Mouse (Mus musculus) adrenal gland, postnatal 4 days (tissue): Measurements from ENCODE around the gene Caskin2. TPM values are rescaled to one million over a fixed set of nuclear protein-coding genes. Genes with fewer than 3 reads are reported as not detected.
"Not testable (repeated sequence)": the region's sequence is repeated elsewhere in the genome, so short reads cannot be mapped to it uniquely, and the experiment has no call there.

ENCODE experiments used
- DNase-seq, 2 experiments: peaks; one replicate each; pipeline ENCODE4 v3.0.0; 2021 to 2022; ENCODE audit warnings: low spot score in 2 of 2, mixed read lengths in 2 of 2
- long read RNA-seq, 2 experiments: library from polyadenylated mRNA; stranded (forward); transcript quantifications; one replicate each; pipeline ENCODE4 v2.0.0; 2021
- total RNA-seq, 2 experiments: library from RNA; stranded (reverse); gene quantifications; 2 replicates each; pipeline ENCODE4 v1.2.3; 2021

The Caskin2 gene
- total RNA-seq: 10 to 100 TPM; 59.9 to 61.1 TPM
- long read RNA-seq, experiment 1, full-length matches to known transcripts: 19 of 49 reads
- long read RNA-seq, experiment 1, partial matches to known transcripts: 21 of 49 reads
- long read RNA-seq, experiment 1, other reads (novel, unspliced or antisense): 9 of 49 reads
- long read RNA-seq, experiment 2, full-length matches to known transcripts: 5 of 50 reads
- long read RNA-seq, experiment 2, partial matches to known transcripts: 36 of 50 reads
- long read RNA-seq, experiment 2, other reads (novel, unspliced or antisense): 9 of 50 reads

DNA sequence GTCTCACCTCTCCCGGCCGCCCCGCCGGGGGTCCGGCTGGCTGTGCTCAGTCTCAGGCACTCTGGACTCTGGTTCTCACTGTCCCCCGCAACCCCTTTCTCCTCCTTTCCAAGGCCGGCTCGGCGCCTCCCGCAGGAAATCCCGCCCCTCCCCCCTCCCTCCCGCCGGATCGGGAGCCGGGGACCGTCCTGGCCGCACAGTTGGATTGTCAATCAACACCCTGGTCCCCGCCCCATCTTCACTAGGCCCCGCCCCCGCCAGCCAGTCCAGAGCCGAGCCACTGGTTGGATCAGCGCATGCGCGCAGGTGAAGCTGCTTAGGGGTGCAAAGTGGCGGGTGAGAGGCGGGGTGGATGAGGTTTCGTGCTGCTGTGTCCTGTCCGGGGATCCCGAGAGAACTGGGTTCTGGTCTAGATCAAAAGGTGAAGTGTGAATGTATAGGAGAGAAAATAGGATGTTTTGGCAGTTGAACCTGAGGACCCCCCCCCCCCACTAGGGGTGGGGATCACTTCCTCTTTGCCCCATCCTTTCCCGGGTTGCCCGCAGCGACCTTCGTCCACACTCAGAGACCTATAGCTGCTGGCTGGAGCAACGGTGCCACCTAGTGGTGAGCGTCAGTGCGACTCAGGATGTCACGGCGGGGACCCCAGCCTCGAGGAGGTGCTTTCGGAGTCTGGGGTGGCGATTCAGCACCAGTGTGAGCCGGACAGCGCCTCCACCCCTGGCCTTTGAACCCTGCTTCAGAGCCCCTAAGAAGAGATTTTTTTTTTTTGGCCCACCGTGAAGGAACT lies at the start of gene Caskin2:
TSS of gene Caskin2 (minus strand) at position 133 of the 790 bp plus-strand sequence.
- peak; percentile 91 to 98 for DNase-seq

DNA sequence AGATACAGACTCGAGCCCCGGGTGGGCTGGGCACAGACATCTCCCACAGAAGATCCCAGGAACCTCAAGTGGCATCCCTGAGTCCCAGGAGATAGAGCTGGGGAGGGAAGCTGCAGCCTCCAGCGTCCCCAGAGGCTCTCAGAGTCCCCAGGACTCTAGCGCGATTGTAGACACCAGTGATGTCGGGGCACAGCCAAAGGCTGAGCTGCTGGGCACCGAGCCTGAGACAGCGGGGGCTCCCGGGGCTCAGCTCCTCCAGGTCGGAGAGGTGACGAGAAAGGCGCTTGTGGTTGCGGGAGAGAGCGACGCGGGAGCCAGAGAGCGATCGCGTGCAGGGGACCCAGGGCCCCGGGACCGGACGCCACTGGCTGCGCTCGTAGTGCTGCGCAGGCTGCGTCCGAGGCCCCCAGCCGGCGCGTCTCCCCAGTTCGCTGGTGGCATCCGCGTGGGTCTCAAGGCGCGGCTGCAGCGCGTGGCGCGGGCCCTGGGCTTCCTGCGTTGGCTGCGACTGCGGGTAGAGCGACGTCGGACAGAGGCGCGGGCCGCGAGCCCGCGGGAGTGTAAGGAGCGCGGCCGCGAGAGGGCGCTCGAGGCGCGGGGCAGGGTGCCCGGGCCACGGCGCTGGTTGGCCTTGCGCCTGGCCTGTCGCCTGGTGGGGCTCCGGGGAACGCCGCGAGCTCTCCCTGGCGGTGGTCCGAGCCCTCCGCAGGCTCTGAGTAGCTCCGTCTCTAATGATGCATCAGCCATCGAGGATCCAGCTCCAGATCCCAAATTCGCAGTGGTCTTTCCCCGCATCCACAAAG lies 45.9 kb upstream of the Caskin2 start:
- peak; percentile 76 to 84 for DNase-seq

DNA sequence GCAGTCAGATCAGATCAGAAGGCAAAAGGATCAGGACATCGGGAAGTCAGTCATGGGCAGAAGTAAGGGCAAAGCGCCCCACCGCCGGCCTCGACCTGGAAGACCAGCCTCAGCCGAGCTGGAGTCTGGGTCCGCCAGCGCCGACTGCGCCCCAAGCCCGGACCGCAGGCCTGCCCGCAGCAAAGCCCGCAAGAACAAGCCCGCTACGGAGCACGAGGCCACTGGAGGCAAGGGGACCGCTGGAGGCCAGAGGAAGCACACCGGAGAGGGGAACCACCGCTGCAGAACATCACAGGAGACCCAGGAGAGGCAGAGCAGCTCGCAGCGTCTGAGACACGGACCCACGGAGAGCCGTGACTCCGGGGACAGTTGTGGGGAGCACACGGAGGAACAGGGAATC lies 44.9 kb upstream of the Caskin2 start, which contains the start of gene Myo15b:
TSS of gene Myo15b (plus strand) at position 53 of the 400 bp plus-strand sequence.
- DNase-seq: no peak

DNA sequence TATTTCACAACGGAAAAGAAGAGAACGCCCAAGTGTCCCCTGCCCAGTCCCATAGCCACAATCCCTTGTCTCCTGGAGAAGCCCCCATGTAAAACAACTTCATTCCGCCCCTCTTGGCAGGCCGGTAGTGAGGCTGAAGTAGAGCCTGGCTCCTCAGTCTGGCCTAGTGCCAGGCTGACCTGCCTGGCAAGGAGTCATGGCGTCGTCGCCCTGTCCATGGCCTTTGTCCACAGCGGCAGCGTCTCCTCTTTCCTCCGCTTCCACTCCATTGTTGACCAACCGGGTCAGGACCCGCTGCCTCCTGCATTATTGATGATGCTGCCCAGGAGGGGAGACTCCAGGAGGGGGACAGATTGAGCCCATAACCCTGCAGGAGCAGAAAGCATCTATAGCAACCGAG lies 44.5 kb upstream of the Caskin2 start:
- no peak for DNase-seq

DNA sequence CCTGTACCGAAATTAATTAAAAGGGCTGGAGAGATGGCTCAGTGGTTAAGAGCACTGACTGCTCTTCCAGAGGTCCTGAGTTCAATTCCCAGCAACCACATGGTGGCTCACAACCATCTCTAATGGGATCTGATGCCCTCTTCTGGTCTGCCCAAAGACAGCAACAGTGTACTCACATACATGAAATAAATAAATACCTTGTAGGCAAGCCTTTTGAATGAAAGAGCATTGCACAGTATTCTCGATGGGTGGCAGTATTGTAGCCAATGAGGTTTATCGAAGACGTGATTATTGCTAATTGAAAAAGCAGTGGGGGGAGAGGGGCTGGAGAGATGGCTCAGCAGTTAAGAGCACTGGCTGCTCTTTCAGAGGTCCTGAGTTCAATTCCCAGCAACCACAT lies 43.7 kb upstream of the Caskin2 start:
- not testable (repeated sequence) for DNase-seq

DNA sequence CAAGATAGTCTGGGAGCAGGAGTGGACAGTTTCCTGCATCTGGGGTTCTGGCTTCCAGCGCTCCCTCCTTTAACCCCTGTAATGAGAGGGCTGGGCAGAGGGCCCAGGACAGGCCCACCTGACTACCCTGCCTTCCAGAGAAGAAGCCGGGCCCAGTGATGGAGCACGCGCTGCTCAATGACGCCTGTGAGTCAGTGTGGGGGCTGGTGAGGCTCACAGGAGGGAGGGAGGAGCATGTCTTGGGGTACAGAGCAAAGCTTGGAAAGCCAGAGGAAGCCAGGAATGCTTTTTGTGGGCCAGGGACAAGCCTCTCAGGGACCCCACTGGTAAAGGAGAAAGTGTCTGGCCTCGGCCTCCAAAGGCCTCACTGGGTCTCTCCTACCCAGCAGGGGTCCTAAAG lies 41.2 kb upstream of the Caskin2 start:
- no peak for DNase-seq

DNA sequence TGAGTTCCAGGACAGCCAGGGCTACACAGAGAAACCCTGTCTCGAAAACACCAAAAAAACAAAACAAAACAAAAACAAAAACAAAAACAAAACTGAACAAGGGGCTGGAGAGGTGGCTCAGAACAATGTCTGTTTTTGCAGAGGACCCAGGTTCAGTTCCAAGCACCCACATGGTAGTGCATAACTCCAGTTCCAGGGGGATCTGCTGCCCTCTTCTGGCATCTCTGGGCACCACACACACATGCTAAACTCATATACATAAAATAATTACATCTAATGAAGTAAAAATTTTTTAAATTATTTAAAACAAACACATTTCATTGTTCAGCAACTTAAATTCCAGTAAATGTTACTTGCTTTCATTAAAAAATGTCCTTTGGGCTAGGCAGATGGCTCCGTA lies 32.4 kb upstream of the Caskin2 start:
- no peak for DNase-seq

DNA sequence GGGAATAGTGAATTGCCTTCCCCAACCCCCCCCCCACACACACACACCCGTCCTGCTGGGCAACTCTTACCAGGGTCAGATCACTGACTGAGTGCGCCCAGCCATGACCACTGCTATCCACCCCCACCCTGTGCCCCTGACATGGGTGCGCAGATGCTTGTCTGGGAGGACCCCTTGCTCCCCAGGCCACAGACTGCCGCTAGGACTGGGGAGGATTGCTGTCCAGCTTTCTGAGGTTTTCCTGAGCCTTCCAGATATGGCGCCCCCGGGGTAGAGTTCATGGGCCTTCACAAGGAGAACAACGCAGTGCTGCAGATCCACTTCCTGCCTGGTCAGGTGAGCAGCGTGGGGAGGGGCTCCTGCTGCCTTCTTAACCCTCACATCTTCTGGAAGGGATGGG lies 30.8 kb upstream of the Caskin2 start:
- DNase-seq: no peak

DNA sequence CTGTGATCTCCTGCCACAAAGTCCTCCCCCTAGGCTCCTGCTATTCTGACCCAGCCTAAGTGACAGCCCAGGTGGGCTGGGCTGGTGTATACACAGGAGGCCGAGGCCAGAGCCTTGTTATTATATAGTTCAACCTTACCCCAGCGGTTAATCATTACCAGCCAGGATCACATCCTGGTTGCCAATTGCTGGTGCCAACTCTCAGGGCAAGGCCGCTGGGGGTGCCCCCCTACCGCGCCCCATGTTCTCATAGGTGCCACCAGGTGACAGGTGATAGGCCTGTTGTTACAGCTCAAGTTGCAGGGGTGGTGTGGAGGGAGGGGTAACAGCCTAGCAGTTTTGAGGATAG lies 30.4 kb upstream of the Caskin2 start:
- no peak for DNase-seq

DNA sequence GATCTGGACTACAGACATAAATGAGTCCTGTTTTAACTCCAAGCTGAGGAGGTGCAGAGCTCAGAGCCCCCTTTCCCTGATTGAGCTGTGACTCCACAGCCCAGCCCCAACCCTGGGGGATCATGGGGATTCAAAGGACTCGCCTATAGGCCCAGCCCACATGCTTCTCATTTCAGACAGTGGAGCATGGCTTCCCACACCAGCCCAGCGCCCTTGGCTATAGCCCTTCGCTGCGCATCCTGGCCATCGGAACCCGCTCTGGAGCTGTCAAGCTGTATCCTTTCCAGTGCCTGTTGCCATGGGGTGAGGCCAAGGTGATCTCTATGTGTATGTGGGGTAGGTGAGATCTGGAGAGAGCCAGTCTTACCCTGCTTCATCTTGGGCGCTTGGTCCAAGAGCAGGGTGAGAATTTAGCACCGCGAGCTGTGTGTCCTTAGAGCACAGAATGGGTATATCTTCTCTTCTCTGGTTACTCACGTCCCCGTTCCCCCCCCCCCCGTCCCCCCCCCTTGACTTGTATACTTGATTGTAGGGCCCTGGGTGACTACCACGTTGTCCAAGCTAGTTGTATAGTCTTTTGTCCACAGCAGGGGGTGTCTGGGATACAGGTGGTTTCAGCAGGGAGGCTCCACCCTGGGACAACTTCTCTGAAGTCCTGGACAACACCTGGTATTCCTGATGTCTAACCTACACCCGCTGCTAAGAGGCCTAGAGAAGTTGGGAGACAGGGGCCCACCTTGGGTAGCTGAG lies 29.9 kb upstream of the Caskin2 start:
- DNase-seq: no peak

DNA sequence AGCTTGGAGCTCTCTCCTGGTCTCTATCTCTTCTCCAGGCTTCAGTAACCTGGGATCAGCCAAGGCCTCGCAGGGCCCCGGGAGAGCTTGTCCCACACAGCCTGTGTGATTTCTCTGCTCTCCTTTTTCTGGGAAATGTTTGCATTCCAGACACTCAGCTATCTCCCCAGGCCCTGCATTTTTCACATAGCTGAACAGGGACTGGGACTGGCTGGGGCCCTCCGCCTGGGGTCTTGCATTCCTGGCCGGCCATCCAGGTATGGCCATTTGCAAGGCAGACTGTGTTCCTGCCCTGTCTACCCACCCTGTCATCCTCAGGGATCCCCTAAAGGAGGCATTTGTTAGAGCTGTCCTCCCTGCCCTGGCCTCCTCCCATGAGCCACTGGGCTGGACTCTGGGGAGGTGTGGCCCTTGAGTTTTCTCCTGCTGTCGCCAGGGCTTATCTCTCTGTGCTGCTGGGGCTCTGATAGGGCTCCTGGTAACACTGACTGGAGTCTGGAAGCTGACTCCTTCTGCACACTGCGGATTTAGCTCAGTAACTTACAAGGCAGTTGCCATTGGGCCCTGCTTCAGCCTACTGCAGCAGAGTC lies 28.6 kb upstream of the Caskin2 start:
- DNase-seq: no peak

DNA sequence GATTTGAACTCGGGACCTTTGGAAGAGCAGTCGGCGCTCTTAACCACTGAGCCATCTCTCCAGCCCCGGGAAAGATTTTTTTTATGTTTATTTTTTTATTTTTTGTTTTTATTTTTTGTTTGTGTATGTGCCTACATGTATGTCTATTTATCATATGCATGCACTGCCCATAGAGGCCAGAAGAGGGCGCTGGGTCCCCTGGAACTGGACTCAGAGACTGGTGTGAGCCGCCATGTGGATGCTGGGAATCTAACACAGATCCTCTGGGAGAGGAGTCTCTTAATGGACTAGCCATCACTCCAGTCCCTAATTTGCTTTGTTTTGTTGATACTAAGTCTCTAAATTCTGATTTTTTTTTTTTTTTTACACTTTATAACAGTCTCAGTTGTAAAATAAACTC lies 27.6 kb upstream of the Caskin2 start:
- DNase-seq: no peak

DNA sequence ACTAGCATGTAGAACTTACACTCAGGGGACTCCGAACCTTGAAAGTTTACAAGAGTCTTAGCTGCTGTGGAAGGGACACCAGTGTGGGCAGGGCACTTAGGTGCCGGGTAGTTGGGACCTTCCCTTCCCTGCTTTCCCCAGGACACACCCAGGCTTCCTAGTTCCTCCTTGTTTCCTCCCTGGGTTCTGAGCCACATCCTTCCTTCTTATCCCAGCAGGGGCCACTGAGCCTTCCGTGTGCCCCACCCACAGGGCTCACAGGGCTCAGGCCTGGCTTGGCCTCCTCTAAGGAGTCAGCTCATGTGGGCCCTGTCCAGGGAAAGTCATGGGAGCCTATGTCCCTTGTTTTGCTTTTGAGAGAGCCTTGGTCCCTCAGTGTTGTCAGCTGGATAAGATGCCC lies 26.3 kb upstream of the Caskin2 start:
- no peak for DNase-seq

DNA sequence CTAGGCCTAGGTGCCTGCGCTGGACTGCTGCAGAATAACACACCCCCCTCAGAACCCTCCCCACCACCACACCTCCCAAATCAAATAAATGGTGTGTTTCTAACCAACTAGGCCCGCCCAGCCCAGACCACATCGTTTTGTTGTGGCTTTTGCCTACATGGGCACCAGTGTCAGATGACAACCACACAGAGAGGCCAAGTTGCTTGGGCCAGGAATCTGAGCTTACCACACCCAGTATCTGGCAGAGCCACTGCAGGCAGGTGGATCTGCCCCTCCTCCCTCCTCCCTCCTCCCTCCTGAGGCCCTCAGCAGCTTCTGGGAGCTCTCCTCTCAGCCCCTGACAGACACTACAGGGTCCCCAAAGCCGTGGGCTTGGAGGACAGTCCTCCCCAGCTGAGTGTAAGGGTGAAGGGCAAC lies 25.5 kb upstream of the Caskin2 start:
- no peak for DNase-seq

DNA sequence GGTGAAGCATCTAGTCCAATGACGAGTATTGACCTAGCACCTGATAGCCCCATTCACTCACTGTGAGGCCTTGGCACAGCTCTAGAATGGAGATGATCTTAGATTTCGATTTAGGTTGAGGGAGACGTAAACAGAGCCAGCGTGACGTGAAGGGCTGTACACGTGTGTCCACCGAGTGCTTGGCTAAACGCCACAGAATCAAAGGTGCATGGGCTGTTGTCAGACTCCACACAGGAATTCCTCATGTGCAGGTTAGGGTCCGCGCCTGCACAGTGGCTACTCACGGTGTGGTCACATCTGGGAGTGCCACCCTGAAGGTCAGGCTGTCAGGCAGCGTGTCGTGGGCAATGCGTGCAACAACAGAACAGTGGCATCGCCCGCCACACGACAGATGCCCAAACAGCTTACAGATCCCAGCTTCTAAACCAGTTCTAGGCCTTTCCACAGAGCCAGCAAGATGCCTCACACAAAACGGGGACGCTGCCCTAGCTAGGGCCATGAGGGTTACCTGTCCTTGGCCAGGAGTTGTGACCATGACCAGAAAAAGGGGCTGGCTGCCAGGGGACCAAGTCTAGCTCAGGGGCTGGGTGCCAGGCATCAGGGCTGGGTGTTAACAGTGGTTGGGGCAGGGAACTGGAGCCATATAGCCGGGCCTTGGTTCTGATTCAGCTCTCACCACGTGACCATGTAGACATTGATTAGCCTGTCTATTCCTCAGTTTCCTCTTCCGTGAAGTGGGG lies 24.3 kb upstream of the Caskin2 start:
- DNase-seq: no peak

DNA sequence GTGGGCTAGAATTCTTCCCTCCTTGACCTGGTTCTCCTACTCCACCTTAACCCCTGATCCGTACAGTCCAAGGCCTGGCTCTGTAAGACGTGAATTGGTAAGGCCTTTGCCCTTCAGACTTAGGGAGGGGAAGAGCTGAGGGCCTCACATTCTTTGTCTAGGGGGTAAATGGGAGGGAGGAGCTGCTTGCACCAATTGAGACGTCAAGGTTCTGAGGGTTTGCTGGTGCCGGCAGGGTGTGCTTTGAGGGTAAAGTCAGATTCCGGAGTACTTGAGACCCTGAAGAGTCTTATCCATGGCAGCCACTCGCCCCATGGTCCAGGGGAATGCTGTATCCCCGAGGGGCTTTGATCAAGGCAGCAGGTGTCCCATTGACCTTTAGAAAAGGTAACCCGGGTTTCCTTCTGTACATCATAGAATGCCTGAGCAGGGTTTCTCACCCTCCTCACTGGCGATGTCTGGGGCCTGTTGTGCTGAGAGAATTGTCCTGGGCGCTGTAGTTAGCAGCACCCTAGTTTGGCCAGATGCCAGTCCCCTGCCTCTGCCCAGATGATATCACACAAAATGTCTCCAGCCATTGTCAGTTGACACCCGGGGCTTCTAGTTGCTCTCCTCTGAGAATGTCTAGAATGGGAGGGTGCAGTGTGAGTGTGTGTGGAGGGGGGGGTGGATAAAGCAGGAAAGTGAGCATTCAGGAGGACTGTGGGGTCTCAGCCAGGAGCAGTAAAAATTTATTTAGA lies 23.4 kb upstream of the Caskin2 start:
- no peak for DNase-seq

DNA sequence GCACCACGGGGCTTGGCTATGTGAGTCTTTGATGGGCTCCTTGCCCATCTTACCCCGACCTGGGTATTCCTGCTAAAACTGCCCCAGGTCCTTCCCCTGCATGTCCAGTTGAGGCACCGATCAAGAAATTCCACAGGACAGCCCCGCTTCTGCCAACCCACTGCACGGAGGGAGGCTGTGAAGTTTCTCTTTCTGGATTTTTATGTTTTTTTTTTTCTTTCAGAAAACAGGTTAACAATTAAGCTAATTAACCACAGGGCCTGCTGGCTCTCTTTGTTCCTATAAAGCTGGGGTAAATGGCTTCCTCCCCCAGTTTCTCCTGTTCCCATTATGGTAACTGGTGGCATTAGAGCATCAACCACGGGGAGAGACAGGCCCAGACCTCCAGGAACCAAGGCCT lies 20.6 kb upstream of the Caskin2 start:
- no peak for DNase-seq

DNA sequence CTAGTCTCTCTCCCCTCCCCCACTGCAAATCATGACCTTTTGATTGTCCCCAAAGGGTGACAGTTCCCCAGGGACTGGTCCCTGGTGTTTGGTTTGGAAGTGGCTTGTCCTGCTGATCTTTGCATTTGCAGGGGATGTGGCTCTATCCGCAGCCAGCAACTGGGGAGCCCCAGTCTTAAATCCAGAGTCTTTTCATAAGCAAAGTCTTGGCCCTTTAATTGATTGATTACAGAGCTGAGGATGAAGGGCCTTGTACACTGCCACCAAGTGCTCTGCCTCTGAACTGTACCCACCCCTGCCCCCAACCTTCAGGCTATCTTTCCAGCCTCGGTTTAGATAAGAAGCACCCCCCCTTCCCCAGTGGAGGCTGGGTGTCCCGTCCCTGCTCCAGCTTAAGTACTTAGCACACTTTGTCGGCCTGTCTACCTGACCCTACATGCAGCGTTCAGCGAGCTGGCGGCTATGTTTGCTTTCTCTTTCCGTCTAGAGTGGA lies 19.6 kb upstream of the Caskin2 start:
- no peak for DNase-seq

DNA sequence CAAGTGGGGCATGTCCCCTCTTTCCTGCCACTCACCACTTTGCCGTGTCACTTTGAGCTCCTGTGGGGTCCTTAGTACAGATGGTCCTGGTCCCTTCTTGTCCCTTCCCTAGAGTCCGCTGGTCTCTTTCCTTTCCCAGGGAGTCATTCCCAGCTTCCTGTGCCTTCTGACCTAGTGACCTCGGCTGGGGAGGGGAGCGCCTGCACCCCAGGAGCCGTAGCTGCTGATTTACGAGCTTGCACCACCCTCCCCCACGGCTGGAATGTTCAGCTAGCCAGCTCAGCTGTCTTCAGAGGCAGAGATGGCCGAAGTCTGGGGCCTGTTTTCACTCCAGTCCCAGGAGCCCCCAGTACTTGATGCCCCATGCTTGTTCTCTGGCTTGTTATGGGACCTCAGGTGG lies 19.1 kb upstream of the Caskin2 start:
- no peak for DNase-seq
